Comparison of ENCODE assay signal across 8 mouse cellular contexts in genomic region chr2:101472449-101473115, GRCm38 (mm10).
A peak's percentile ranks its signal among the peaks of the same experiment; 100 is the strongest.
DNase-seq lines count a peak whose midpoint lies in the region; ATAC-seq and TF ChIP-seq lines count a peak whose summit lies in the region.

No protein-coding gene starts in this region.

- H3K9ac ChIP-seq in liver, embryonic 16.5 days (ENCODE audit: low read depth, low read length) = no peak overlapping the region
- no peak overlapping the region for H3K9ac ChIP-seq in neural tube, embryonic 14.5 days (replicated peaks; ENCODE audit: low read depth, low read length)

- H3K9me3 ChIP-seq in liver, embryonic 16.5 days (replicated peaks; ENCODE audit: control insufficient read depth, low read length) = no peaks in the 10 kb centered on the region
- no peaks in the 10 kb centered on the region for H3K9me3 ChIP-seq in neural tube, embryonic 14.5 days (ENCODE audit: control insufficient read depth, low read length)

- H3K27ac ChIP-seq in bone marrow, adult 2 months (ENCODE audit: control insufficient read depth, insufficient read depth, low read depth, low read length, poor library complexity) = no peak overlapping the region
- H3K27ac ChIP-seq in liver, embryonic 16.5 days (ENCODE audit: low read length) = no peak overlapping the region
- H3K27ac ChIP-seq in neural tube, embryonic 14.5 days (ENCODE audit: low read depth, low read length) = no peak overlapping the region

- peak; percentile 98 for TF ChIP-seq CTCF in bone marrow, adult 2 months (IDR thresholded peaks at IDR 0.05; ENCODE audit: control insufficient read depth, insufficient read depth, low read length)

- H3K4me3 ChIP-seq in bone marrow, adult 2 months (replicated peaks; ENCODE audit: control insufficient read depth, low read depth, low read length) = no peak overlapping the region
- H3K4me3 ChIP-seq in liver, embryonic 16.5 days (ENCODE audit: low read depth, low read length) = no peak overlapping the region
- no peak overlapping the region for H3K4me3 ChIP-seq in neural tube, embryonic 14.5 days (ENCODE audit: low read depth, low read length)

- DNase-seq in CD8-positive naive resting alpha-beta T cell, adult 2 months (ENCODE audit: low read depth in 2 of 2, low spot score in 2 of 2) = peak; percentile 70 to 75
- DNase-seq in fat pad, adult 2 months (ENCODE audit: extremely low read depth, low read depth, low spot score) = peak; percentile 5
- peak; percentile 78 to 88 for DNase-seq in heart, postnatal 10 days
- peak; percentile 89 to 93 for DNase-seq in kidney, postnatal 25 days
- peak; percentile 61 for DNase-seq in testis, postnatal 14 days (ENCODE audit: low spot score)

- no peak overlapping the region for H3K4me2 ChIP-seq in liver, embryonic 16.5 days (ENCODE audit: low read depth, low read length)
- no peak overlapping the region for H3K4me2 ChIP-seq in neural tube, embryonic 14.5 days (ENCODE audit: low read depth, low read length)

- 32% methylated on average over 8 of the region's 8 CpGs for WGBS in bone marrow, adult 2 months
- 28% methylated on average over 8 of the region's 8 CpGs for WGBS in liver, embryonic 16.5 days (ENCODE audit: insufficient replicate concordance)
- 35% methylated on average over 8 of the region's 8 CpGs for WGBS in neural tube, embryonic 14.5 days

- no peak for TF ChIP-seq POLR2A in bone marrow, adult 2 months (IDR thresholded peaks at IDR 0.05; ENCODE audit: borderline replicate concordance, control insufficient read depth, low read depth, low read length)

- H3K27me3 ChIP-seq in liver, embryonic 16.5 days (ENCODE audit: control insufficient read depth, insufficient read depth, low read depth, low read length) = no peaks in the 10 kb centered on the region
- H3K27me3 ChIP-seq in neural tube, embryonic 14.5 days (ENCODE audit: control insufficient read depth, insufficient read depth, low read length) = no peaks in the 10 kb centered on the region

- H3K4me1 ChIP-seq in bone marrow, adult 2 months (ENCODE audit: control insufficient read depth, insufficient read depth, low read length) = no peaks in the 10 kb centered on the region
- no peaks in the 10 kb centered on the region for H3K4me1 ChIP-seq in liver, embryonic 16.5 days (ENCODE audit: control insufficient read depth, low read depth, low read length)
- no peaks in the 10 kb centered on the region for H3K4me1 ChIP-seq in neural tube, embryonic 14.5 days (ENCODE audit: control insufficient read depth, insufficient read depth, low read length)

- peak; percentile 27; the same call in 1 of the 2 replicates for ATAC-seq in liver, embryonic 16.5 days (ENCODE audit: low read depth)
- peak; percentile 82 for ATAC-seq in neural tube, embryonic 14.5 days (ENCODE audit: low read depth)

- intact Hi-C loops in heart, postnatal 10 days (cut with DNase I) = loop anchor here (1.0 to 5.0 kb wide), 2 partner anchors 55 to 181 kb away; no protein-coding TSS in a partner anchor

- no peaks in the 10 kb centered on the region for H3K36me3 ChIP-seq in liver, embryonic 16.5 days (ENCODE audit: control insufficient read depth, insufficient read depth)
- no peaks in the 10 kb centered on the region for H3K36me3 ChIP-seq in neural tube, embryonic 14.5 days (ENCODE audit: control insufficient read depth, insufficient read depth, low read length)

Comparison
In these comparisons a context has a peak if more than half of its experiments do, and no peak if none do; other contexts are left out.
1. DNase-seq: peak in every context shown above with its lines; median percentile 91 in kidney, postnatal 25 days; 83 in heart, postnatal 10 days; 72 in CD8-positive naive resting alpha-beta T cell, adult 2 months; 61 in testis, postnatal 14 days; 5 in fat pad, adult 2 months.